Mouse (Mus musculus): ENCODE measurements around the gene Brip1. TPM values are rescaled to one million over a fixed set of nuclear protein-coding genes. Genes with fewer than 3 reads are reported as not detected.

Gene Brip1
- total and polyA plus RNA-seq, 2 experiments from 2014 or later, result 0.31 to 2.0 TPM

DNA sequence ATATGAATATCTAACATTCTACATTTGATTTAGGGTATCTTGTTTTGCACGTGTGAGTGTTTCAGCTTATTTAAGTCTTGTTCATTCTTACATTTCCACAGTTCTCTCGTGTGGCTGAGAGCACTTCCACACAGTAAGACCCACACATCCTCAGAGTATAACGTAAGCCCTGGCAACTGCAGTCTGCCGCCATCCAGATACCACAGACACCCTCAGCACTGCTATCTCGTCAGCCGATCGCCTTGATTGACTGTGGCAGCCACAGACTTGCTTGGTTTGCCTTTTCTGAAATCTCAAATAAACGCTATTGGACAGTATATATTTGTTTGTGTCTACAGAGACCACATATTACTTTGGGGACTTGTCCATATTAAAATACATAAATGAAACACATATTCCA lies 123.0 kb downstream of the Brip1 start:
- TF ChIP-seq EP300 (IDR thresholded peaks at IDR 0.05; ENCODE audit: low read depth) (no peak), CTCF (IDR thresholded peaks at IDR 0.05; ENCODE audit: low read depth) (no peak)

DNA sequence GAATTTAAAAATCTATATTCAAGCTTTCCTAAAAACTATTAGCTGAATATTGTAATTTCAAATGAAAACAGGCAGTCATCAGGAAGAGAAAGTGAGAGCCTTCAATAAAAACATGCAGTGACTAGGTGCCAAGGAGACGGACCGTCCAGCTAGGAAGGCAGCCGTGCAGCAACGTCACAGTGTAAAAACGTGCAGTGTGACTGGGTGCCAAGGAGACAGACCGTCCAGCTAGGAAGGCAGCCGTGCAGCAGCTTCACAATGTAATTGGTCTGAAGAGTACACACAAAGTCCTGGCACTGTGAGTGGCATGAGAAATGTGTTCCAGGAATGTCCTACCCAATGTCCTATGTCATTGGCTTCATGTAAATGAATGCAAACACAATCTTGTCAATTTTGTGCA lies 124.0 kb downstream of the Brip1 start:
- TF ChIP-seq EP300 (IDR thresholded peaks at IDR 0.05; ENCODE audit: low read depth), result no peak
- H3K4me3 ChIP-seq (ENCODE audit: low read depth, low read length), result no peak overlapping the region
- H3K4me1 ChIP-seq (ENCODE audit: control insufficient read depth, insufficient read depth), result no peaks in the 10 kb centered on the region
- WGBS, result 72% methylated on average over 7 of the region's 7 CpGs
- H3K4me2 ChIP-seq (ENCODE audit: low read depth, low read length), result no peak overlapping the region
- H3K27ac ChIP-seq (ENCODE audit: low read depth), result no peak overlapping the region
- H3K9ac ChIP-seq (replicated peaks; ENCODE audit: low read depth, low read length), result no peak overlapping the region
- H3K9me3 ChIP-seq (replicated peaks; ENCODE audit: control insufficient read depth, low read length), result no peaks in the 10 kb centered on the region
- no peaks in the 10 kb centered on the region for H3K27me3 ChIP-seq (ENCODE audit: control insufficient read depth, insufficient read depth, low read length)
- ATAC-seq (ENCODE audit: insufficient read depth, low read depth), result no peak
- peaks cover 5% of the 10 kb centered on the region; the same call in 1 of the 2 replicates for H3K36me3 ChIP-seq (replicated peaks; ENCODE audit: control insufficient read depth, insufficient read depth, low read length)
- DNase-seq (ENCODE audit: low spot score), result no peak

More for the DNA sequence above, 123.0 kb downstream of the Brip1 start:
- Histone ChIP-seq H3K9ac (replicated peaks; ENCODE audit: low read depth, low read length) (no peak overlapping the region), H3K4me2 (ENCODE audit: low read depth, low read length) (no peak overlapping the region), H3K4me1 (ENCODE audit: control insufficient read depth, insufficient read depth) (no peaks in the 10 kb centered on the region), H3K27me3 (ENCODE audit: control insufficient read depth, insufficient read depth, low read length) (no peaks in the 10 kb centered on the region), H3K27ac (ENCODE audit: low read depth) (no peak overlapping the region), H3K4me3 (ENCODE audit: low read depth, low read length) (no peak overlapping the region), H3K36me3 (replicated peaks; ENCODE audit: control insufficient read depth, insufficient read depth, low read length) (peaks cover 5% of the 10 kb centered on the region; the same call in 1 of the 2 replicates), H3K9me3 (replicated peaks; ENCODE audit: control insufficient read depth, low read length) (no peaks in the 10 kb centered on the region)
- WGBS, result 75% methylated on average over 8 of the region's 8 CpGs
- DNase-seq (ENCODE audit: low spot score), result no peak
- no peak for ATAC-seq (ENCODE audit: insufficient read depth, low read depth)

DNA sequence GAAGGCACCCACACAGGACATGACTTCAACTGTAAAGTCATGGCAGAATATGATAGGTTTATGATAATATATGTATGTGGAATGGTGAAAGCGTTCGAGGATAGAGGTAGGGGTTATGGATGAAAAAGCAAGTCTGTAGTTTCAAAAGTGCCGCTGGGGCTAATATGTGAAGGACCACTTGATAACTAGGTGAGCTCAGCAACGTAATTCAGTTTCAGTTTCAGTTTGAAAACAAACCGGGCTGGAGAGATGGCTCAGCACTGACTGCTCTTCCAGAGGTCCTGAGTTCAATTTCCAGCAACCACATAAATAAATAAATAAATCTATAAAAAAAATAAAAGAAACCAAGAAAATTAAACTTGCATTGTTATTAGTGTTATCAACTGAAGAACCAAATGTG lies 124.6 kb downstream of the Brip1 start:
- DNase-seq (ENCODE audit: low spot score) (no peak), ATAC-seq (ENCODE audit: insufficient read depth, low read depth) (no peak)
- H3K27me3 ChIP-seq (ENCODE audit: control insufficient read depth, insufficient read depth, low read length), result no peaks in the 10 kb centered on the region
- 91% methylated on average over 5 of the region's 5 CpGs for WGBS
- H3K4me3 ChIP-seq (ENCODE audit: low read depth, low read length), result no peak overlapping the region
- H3K9ac ChIP-seq (replicated peaks; ENCODE audit: low read depth, low read length), result no peak overlapping the region
- H3K36me3 ChIP-seq (replicated peaks; ENCODE audit: control insufficient read depth, insufficient read depth, low read length), result peaks cover 5% of the 10 kb centered on the region; the same call in 1 of the 2 replicates
- no peaks in the 10 kb centered on the region for H3K9me3 ChIP-seq (replicated peaks; ENCODE audit: control insufficient read depth, low read length)
- H3K4me1 ChIP-seq (ENCODE audit: control insufficient read depth, insufficient read depth), result no peaks in the 10 kb centered on the region
- no peak overlapping the region for H3K4me2 ChIP-seq (ENCODE audit: low read depth, low read length)
- H3K27ac ChIP-seq (ENCODE audit: low read depth), result no peak overlapping the region
- no peak for TF ChIP-seq CTCF (IDR thresholded peaks at IDR 0.05; ENCODE audit: low read depth)
- no peak for TF ChIP-seq EP300 (IDR thresholded peaks at IDR 0.05; ENCODE audit: low read depth)

DNA sequence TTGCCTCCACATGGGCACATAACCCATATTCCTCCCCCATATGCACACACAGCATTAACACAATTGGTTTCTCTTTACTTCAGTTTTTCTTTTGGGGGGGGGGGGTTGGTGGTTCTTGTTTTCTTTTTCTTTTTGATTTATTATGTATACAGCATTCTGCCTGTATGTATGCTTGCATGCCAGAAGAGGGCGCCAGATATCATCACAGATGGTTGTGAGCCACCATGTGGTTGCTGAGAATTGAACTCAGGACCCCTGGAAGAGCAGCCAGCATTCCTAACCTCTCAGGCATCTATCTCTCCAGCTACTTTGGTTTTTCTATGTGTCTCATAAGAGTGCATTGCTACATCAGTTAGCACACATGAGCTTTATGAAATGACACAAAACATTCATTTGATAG lies 125.6 kb downstream of the Brip1 start:
- H3K27me3 ChIP-seq (ENCODE audit: control insufficient read depth, insufficient read depth, low read length), result no peaks in the 10 kb centered on the region
- no peak overlapping the region for H3K27ac ChIP-seq (ENCODE audit: low read depth)
- ATAC-seq (ENCODE audit: insufficient read depth, low read depth), result no peak
- H3K4me1 ChIP-seq (ENCODE audit: control insufficient read depth, insufficient read depth), result no peaks in the 10 kb centered on the region
- peak; percentile 10; the same call in 1 of the 2 replicates for TF ChIP-seq CTCF (IDR thresholded peaks at IDR 0.05; ENCODE audit: low read depth)
- TF ChIP-seq EP300 (IDR thresholded peaks at IDR 0.05; ENCODE audit: low read depth), result no peak
- H3K36me3 ChIP-seq (replicated peaks; ENCODE audit: control insufficient read depth, insufficient read depth, low read length), result peaks cover 5% of the 10 kb centered on the region; the same call in 1 of the 2 replicates
- WGBS, result 91% methylated on average over 1 of the region's 1 CpGs
- DNase-seq (ENCODE audit: low spot score), result no peak
- no peak overlapping the region for H3K9ac ChIP-seq (replicated peaks; ENCODE audit: low read depth, low read length)
- no peaks in the 10 kb centered on the region for H3K9me3 ChIP-seq (replicated peaks; ENCODE audit: control insufficient read depth, low read length)
- H3K4me3 ChIP-seq (ENCODE audit: low read depth, low read length), result no peak overlapping the region
- no peak overlapping the region for H3K4me2 ChIP-seq (ENCODE audit: low read depth, low read length)

DNA sequence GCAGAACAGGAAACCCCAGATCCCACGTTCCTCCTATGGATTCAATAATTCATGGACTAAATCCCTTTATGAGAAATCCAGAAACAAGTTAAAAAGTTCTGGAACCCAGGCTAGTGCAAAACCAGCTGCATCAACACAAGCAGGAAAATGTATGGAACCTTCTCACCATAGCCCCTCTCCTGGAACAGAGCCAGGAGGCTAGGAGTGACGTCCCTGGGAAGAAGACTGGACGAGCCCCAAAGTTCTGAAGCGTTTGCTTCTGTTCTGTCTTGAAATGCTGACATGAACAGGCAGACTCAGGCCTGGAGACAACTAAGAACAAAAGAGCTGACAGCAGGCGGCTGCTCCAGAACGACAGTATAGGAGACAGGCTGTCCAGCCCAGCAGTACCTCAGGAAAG lies 132.3 kb downstream of the Brip1 start:
- Histone ChIP-seq H3K36me3 (replicated peaks; ENCODE audit: control insufficient read depth, insufficient read depth, low read length) (no peaks in the 10 kb centered on the region), H3K4me3 (ENCODE audit: low read depth, low read length) (no peak overlapping the region), H3K9ac (replicated peaks; ENCODE audit: low read depth, low read length) (no peak overlapping the region), H3K27me3 (ENCODE audit: control insufficient read depth, insufficient read depth, low read length) (no peaks in the 10 kb centered on the region), H3K9me3 (replicated peaks; ENCODE audit: control insufficient read depth, low read length) (no peaks in the 10 kb centered on the region), H3K27ac (ENCODE audit: low read depth) (no peak overlapping the region), H3K4me2 (ENCODE audit: low read depth, low read length) (no peak overlapping the region), H3K4me1 (ENCODE audit: control insufficient read depth, insufficient read depth) (no peaks in the 10 kb centered on the region)
- TF ChIP-seq CTCF (IDR thresholded peaks at IDR 0.05; ENCODE audit: low read depth), result no peak
- no peak for TF ChIP-seq EP300 (IDR thresholded peaks at IDR 0.05; ENCODE audit: low read depth)
- DNase-seq (ENCODE audit: low spot score) (no peak), ATAC-seq (ENCODE audit: insufficient read depth, low read depth) (no peak)
- 52% methylated on average over 6 of the region's 6 CpGs for WGBS

DNA sequence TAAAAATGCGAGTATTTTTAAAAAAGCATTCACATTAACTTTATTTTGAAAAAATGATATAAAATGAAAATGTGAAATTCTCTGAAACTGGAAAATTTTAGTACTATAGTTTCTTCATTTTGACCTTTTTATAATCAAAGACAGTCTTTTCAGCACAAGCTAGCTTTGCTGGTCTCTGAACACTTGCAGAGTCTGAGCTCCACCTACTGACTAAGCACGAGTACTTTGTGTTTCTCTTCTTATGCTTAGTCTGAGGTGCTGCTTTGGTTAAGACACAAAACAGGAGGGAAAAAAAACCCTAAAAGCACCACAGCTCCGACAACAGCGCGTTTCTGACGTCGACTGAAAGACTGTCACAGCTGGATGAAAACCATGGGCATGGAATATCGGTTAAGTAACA lies 133.8 kb downstream of the Brip1 start:
- no peak overlapping the region for H3K9ac ChIP-seq (replicated peaks; ENCODE audit: low read depth, low read length)

More for the DNA sequence above, 133.8 kb downstream of the Brip1 start:
- Histone ChIP-seq H3K4me3 (ENCODE audit: low read depth, low read length) (no peak overlapping the region), H3K27me3 (ENCODE audit: control insufficient read depth, insufficient read depth, low read length) (no peaks in the 10 kb centered on the region), H3K27ac (ENCODE audit: low read depth) (no peak overlapping the region), H3K9me3 (replicated peaks; ENCODE audit: control insufficient read depth, low read length) (no peaks in the 10 kb centered on the region), H3K4me1 (ENCODE audit: control insufficient read depth, insufficient read depth) (no peaks in the 10 kb centered on the region), H3K36me3 (replicated peaks; ENCODE audit: control insufficient read depth, insufficient read depth, low read length) (no peaks in the 10 kb centered on the region), H3K4me2 (ENCODE audit: low read depth, low read length) (no peak overlapping the region)
- no peak for ATAC-seq (ENCODE audit: insufficient read depth, low read depth)
- 76% methylated on average over 8 of the region's 8 CpGs for WGBS
- TF ChIP-seq EP300 (IDR thresholded peaks at IDR 0.05; ENCODE audit: low read depth), result no peak
- TF ChIP-seq CTCF (IDR thresholded peaks at IDR 0.05; ENCODE audit: low read depth), result peak; percentile 55
- DNase-seq (ENCODE audit: low spot score), result peak; percentile 19

Data from heart, postnatal 0 days (tissue).